Mouse (Mus musculus) megakaryocyte, embryonic 14.5 days (primary cell): ENCODE results near the gene Wnt7a. TPM values are rescaled to one million over a fixed set of nuclear protein-coding genes. Genes with fewer than 3 reads are reported as not detected.
A peak's percentile ranks its signal among the peaks of the same experiment; 100 is the strongest.

Experiments
- H3K27me3 ChIP-seq: replicated peaks from 2 replicates; pipeline ENCODE3; 2012; ENCODE audit warnings: inconsistent platforms
- H3K36me3 ChIP-seq: replicated peaks from 2 replicates; pipeline ENCODE3; 2012; ENCODE audit warnings: low read length, inconsistent platforms, mixed read lengths
- H3K4me1 ChIP-seq: 2 replicates; pipeline ENCODE4 v1.6.1; 2012; ENCODE audit warnings: inconsistent platforms
- H3K4me3 ChIP-seq: replicated peaks from 2 replicates; pipeline ENCODE3; 2012; ENCODE audit warnings: moderate library complexity, mild to moderate bottlenecking, inconsistent platforms
- H3K9me3 ChIP-seq: 2 replicates; pipeline ENCODE4 v1.6.1; 2012; ENCODE audit warnings: inconsistent platforms
- FLI1 ChIP-seq: IDR thresholded peaks from 2 replicates; pipeline ENCODE4 v1.6.1; 2012; ENCODE audit warnings: low read length, inconsistent platforms, mixed read lengths
- GATA1 ChIP-seq: IDR thresholded peaks from 3 replicates; pipeline ENCODE4 v1.6.1; 2012; ENCODE audit warnings: mixed read lengths, low read length, inconsistent platforms, borderline replicate concordance
- polyA plus RNA-seq: library from polyadenylated mRNA; stranded (reverse); fragments of >175 nt; gene quantifications from 2 replicates; pipeline ENCODE4 v1.2.3, GENCODE M21; 2012; ENCODE audit warnings: low replicate concordance; ENCODE audit not compliant: insufficient read depth

The Wnt7a gene
- not detected in 2 replicates for polyA plus RNA-seq

DNA sequence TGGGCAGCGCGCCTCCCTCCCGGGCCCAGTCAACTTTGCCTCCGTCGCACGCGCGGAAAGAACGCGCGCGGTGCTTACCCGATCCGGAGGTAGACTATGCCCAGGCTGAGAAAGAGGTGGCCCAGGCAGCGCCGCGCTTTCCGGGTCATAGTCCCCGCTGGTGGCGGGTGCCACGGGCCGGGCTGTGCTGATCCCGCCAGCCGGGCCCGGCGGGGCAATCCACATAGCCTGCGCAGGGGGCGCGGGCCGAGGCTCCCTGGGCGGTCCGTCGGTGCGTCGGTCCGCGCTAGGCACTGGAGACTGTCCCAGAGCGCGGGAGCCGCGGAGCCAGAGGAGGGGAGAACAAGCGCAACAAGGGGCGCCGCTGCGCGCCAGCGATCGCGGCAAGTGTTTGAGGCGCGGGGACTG, at the start of gene Wnt7a:
Gene Wnt7a, minus strand, starts transcription at position 403 of the 408 bp plus-strand sequence.
- no peaks in the 10 kb centered on the region for H3K36me3 ChIP-seq
- peaks cover 93% of the 10 kb centered on the region for H3K27me3 ChIP-seq
- peak within 1 kb of the TSS; percentile 81 for H3K4me3 ChIP-seq
- no peaks in the 10 kb centered on the region for H3K9me3 ChIP-seq
- TF ChIP-seq FLI1 (no peak), GATA1 (no peak)
- H3K4me1 ChIP-seq = peaks cover 20% of the 10 kb centered on the region

DNA sequence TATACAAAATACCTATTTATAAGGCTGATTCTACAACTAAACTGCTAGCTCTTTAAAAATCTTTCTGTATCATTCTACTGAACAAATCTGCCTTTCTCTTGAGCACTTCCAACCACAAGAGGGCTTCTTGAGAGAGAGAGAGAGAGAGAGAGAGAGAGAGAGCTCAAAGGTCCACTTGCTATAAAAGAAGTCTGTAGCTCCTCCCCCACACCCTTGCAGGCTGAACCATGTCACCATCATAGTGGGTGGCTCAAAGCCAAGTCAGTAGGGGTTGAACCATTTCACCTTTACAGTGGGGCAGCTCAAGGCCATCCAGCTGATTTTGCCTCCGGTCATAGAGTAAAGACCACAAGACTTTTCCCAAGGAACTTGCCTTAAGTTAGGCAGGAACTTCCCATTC, 48.3 kb upstream of the Wnt7a start:
- Histone ChIP-seq H3K4me1 (no peaks in the 10 kb centered on the region), H3K4me3 (no peak overlapping the region), H3K9me3 (0 out of 2 replicates have a peak, but pooled peaks cover 3% of the 10 kb centered on the region), H3K36me3 (peaks cover 20% of the 10 kb centered on the region), H3K27me3 (peaks cover 6% of the 10 kb centered on the region)
- TF ChIP-seq GATA1 (no peak), FLI1 (no peak)

DNA sequence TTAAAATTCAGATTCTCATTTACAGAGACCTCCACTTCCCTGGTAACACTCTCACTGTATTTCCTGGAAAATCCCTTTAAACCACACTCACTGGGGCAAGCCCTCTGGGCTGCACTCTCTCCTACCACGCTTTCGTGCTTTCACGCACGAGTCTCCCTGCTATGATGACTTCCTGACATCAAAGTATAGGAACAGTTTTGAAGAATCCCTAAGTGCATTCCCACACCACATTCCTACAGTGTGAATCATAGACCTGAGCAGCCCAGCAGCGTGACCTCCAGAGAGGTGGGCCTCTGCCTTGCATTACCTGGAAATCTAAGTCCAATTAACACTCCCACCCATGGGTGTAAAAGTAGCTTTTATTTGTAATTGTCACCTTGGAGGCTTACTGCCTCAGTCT, 43.4 kb upstream of the Wnt7a start:
- peaks cover 14% of the 10 kb centered on the region for H3K27me3 ChIP-seq
- H3K4me3 ChIP-seq = no peak overlapping the region
- H3K9me3 ChIP-seq = 0 out of 2 replicates have a peak, but pooled peaks cover 3% of the 10 kb centered on the region
- TF ChIP-seq FLI1 = no peak
- no peak for TF ChIP-seq GATA1
- no peaks in the 10 kb centered on the region for H3K36me3 ChIP-seq
- peaks cover 5% of the 10 kb centered on the region; the same call in 1 of the 2 replicates for H3K4me1 ChIP-seq

DNA sequence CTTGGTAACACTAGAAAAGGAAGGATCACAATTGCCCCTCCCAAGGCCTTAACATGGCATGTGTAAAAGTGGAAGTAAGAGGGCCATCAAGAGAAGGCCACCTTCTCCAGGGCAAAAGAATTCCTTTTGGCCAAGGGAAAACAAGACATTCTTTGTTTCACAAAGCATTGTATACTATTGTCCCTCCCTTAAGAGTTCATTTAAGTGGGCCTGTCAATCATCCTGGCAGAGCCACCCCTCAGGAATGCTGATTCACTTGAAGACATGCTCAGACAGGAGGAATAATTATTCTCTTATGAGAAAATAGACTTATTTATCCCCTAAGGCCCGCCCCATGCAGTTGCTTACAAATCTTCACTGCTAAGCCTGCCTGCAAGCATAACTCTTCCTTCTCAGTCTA, 40.9 kb upstream of the Wnt7a start:
- Histone ChIP-seq H3K27me3 (peaks cover 15% of the 10 kb centered on the region), H3K4me3 (no peak overlapping the region), H3K9me3 (0 out of 2 replicates have a peak, but pooled peaks cover 3% of the 10 kb centered on the region), H3K36me3 (no peaks in the 10 kb centered on the region), H3K4me1 (peaks cover 5% of the 10 kb centered on the region; the same call in 1 of the 2 replicates)
- no peak for TF ChIP-seq GATA1
- TF ChIP-seq FLI1 = no peak

DNA sequence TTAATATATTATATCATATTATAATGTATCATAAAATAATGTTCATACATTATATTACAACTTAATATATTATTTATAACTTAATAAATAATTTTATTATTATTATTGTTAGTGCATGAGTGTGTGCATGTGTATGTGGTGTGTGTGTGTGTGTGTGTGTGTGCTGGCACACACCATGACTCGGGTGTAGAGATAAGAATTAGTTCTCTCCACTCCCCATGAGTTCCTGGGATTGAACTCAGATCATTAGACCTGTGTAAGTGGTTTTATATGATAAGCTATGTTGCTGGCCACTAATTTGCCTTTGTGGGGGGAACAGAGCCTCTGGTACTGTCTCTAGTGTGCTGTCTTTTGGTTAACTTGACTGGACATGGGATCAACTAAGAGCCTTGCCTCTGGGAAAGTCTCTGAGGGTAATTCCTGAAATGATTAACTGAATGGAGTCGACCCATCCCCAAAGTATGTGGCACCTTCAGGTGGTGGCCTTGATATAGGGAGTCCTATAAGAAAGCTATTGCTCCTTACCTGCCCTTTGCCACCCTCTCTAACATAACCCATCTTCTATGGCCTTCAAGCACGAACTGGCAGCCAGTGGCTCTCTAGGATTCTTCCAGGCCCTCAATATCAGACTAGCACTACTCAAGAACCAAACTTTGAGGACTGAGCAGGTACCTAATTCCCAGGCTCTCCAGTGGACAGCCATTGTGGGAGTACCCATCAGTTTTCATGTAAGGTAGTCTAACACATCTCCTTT, 38.5 kb upstream of the Wnt7a start:
- Histone ChIP-seq H3K27me3 (peaks cover 23% of the 10 kb centered on the region), H3K9me3 (no peaks in the 10 kb centered on the region), H3K36me3 (no peaks in the 10 kb centered on the region), H3K4me3 (no peak overlapping the region), H3K4me1 (peaks cover 11% of the 10 kb centered on the region)
- TF ChIP-seq GATA1 = no peak
- no peak for TF ChIP-seq FLI1

DNA sequence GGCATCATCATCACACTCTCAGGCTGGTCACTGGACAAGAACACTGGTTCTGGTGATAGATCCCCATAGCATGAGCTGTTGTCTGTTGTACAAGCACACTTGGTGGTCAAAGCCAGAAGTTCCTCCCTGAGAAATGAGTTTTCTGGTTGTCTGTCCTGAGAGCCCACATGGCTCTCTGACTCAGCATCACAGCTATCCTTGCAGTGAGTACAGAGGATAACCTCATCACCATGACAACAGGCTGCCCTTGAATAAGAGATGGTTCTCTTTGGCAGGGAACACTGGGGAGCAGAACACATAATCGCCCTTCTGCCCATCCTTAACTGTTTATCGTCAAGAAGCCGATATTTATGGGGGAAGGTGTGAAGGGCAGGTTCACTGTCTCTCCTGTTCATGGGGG, 34.2 kb upstream of the Wnt7a start:
- H3K4me3 ChIP-seq = no peak overlapping the region
- TF ChIP-seq GATA1 (no peak), FLI1 (no peak)
- H3K4me1 ChIP-seq = peaks cover 15% of the 10 kb centered on the region
- peaks cover 23% of the 10 kb centered on the region for H3K27me3 ChIP-seq
- H3K9me3 ChIP-seq = no peaks in the 10 kb centered on the region
- no peaks in the 10 kb centered on the region for H3K36me3 ChIP-seq

DNA sequence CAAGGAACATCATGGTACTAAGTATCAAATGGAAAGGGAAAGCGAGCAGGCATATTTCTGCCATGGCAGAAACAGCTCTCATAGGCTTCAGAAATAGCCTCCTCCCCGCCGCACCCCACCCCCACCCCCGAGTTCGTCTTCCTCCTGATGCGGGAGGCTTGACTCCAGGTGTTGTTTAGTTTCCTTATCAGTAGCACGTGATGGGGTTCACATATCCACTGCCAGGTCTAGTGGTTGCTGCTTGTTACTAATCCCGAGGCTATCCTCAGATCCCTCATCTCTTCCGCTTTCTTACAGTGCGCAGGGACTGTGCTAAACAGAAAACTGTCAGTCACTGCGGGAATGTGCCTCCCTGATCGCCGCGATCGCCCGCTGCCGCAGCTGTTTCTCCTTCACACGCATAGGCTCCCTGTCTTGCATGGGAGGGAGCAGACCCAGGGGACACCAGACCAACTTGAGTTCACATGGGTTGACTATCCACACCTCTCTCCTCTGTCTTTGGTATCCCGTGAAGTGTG, 30.0 kb upstream of the Wnt7a start:
- peaks cover 21% of the 10 kb centered on the region for H3K27me3 ChIP-seq
- H3K36me3 ChIP-seq = no peaks in the 10 kb centered on the region

DNA sequence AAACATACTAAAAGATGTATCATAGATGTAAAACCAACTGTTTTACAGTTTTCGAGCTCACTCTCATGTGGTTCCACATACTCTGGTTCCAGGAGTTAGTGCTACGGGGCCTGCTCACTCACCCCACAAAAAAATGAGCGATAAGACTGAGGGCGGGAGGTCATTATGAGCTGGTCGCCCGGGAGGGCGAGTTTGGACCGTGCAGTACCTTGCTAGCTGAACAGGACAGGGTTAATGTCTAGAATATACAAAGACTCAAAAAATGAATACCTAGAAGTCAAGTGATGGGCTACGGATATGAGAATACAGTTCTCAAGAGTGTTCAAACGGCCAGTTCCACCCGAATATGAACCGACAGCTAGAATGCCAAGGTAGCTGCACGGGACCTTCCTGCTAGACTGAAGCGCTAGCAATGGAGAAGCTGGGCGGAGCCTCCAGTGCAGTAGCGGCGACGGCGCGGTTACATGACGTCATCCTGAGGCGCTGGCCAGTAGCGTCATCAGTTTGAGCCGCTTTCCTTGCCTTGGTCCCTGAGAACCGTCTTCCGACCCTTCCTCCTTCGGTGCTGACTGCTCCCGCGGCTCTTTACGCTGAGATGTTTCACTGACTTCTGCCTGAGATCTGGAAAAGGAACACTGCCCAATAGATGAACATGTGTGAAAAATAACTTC, 29.4 kb upstream of the Wnt7a start:
- Histone ChIP-seq H3K4me3 (peak overlapping the region; percentile 94), H3K27me3 (peaks cover 26% of the 10 kb centered on the region), H3K36me3 (no peaks in the 10 kb centered on the region), H3K9me3 (no peaks in the 10 kb centered on the region), H3K4me1 (peaks cover 20% of the 10 kb centered on the region)
- no peak for TF ChIP-seq GATA1
- TF ChIP-seq FLI1 = no peak

More for the DNA sequence above, 30.0 kb upstream of the Wnt7a start:
- no peaks in the 10 kb centered on the region for H3K9me3 ChIP-seq
- peaks cover 20% of the 10 kb centered on the region for H3K4me1 ChIP-seq
- peak overlapping the region; percentile 94 for H3K4me3 ChIP-seq
- TF ChIP-seq FLI1 = no peak

DNA sequence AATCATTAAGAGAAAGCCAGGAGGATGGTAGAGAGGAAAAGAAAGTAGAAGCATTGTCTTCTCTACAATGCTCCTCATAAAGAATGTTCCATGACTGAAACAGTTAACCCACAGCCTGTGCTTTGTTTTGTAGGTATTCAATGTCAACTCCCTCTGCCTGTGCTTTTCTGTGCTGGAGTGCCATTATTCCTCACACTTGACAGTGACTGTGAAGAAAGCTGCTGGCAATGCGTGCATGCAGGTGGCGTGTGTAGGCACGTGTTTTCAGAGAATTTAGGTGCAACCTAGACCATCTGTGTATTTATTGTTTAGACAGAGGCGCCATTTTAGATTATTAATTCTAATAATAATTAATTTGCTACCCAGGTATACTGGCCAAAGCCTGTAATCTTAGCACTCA, 13.0 kb upstream of the Wnt7a start:
- H3K27me3 ChIP-seq = peaks cover 32% of the 10 kb centered on the region

DNA sequence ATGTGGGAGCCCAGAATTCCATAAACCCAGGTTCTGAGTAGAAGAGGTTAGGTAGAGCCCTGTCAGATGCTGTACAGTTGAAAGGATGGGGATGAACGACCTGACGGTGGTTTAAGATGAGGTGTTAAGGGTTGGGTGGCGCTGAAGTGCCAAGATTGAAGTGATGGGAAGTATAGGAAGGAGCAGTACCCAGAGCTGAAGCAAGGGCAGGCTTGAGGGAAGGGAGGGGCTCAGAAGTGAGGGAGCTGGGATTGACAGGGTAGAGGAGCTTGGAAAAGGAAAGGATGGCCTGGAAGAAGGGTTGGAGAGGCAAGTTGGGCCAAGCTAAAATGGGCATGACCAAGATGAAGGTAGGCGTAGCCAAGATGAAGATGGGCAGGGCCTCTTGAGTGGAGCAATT, 10.5 kb upstream of the Wnt7a start:
- H3K9me3 ChIP-seq = no peaks in the 10 kb centered on the region
- H3K4me1 ChIP-seq = no peaks in the 10 kb centered on the region
- H3K36me3 ChIP-seq = no peaks in the 10 kb centered on the region
- no peak overlapping the region for H3K4me3 ChIP-seq
- peaks cover 49% of the 10 kb centered on the region for H3K27me3 ChIP-seq
- TF ChIP-seq GATA1 = no peak
- TF ChIP-seq FLI1 = no peak

More for the DNA sequence above, 13.0 kb upstream of the Wnt7a start:
- TF ChIP-seq GATA1 (no peak), FLI1 (no peak)
- Histone ChIP-seq H3K4me3 (no peak overlapping the region), H3K9me3 (no peaks in the 10 kb centered on the region), H3K4me1 (no peaks in the 10 kb centered on the region), H3K36me3 (no peaks in the 10 kb centered on the region)
